Mouse (Mus musculus) adrenal gland (tissue): ENCODE measurements around the gene Usp37.
"Not testable (repeated sequence)": the region's sequence is repeated elsewhere in the genome, so short reads cannot be mapped to it uniquely, and the experiment has no call there.

Experiments
- intact Hi-C: fragments of 180-260 bp; cut with DNase I; formaldehyde crosslinking; loops from one replicate; pipeline ENCODE4 v1.15.1; 2025
- long read RNA-seq, 2 experiments: library from polyadenylated mRNA; unstranded; transcript quantifications; one replicate each; pipeline ENCODE4 v2.0.0; 2020; ENCODE audit warnings: borderline replicate concordance in 1 of 2; ENCODE audit not compliant: insufficient replicate concordance in 1 of 2

Gene Usp37
- long read RNA-seq, experiment 1, partial matches to known transcripts = 0 of 23 reads
- long read RNA-seq, experiment 1, other reads (novel, unspliced or antisense) = 23 of 23 reads
- long read RNA-seq, experiment 2, partial matches to known transcripts = 3 of 29 reads
- long read RNA-seq, experiment 2, other reads (novel, unspliced or antisense) = 26 of 29 reads

DNA sequence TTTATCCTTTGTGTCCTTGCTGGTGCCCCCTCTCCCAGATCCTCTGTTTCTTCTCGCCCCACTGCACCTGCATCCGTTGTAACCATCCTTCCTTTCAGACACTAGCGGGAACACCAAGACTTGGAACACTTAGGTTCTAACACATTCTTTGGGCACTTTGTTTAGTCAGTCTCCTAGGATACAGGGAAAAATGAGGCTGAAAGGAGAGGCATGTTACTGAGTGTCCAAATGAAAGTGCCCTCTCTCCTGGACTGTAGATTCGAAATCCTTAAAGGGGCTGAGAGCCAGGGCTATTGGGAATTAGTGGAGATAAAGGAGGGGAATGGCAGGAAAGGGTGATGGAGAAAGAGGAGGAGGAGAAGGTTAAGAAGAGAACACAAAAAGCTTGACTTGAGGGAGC, at the start of gene Usp37:
Usp37 (minus strand) TSS at position 101 of the 400 bp plus-strand sequence.
- intact Hi-C loops = no loop called here

DNA sequence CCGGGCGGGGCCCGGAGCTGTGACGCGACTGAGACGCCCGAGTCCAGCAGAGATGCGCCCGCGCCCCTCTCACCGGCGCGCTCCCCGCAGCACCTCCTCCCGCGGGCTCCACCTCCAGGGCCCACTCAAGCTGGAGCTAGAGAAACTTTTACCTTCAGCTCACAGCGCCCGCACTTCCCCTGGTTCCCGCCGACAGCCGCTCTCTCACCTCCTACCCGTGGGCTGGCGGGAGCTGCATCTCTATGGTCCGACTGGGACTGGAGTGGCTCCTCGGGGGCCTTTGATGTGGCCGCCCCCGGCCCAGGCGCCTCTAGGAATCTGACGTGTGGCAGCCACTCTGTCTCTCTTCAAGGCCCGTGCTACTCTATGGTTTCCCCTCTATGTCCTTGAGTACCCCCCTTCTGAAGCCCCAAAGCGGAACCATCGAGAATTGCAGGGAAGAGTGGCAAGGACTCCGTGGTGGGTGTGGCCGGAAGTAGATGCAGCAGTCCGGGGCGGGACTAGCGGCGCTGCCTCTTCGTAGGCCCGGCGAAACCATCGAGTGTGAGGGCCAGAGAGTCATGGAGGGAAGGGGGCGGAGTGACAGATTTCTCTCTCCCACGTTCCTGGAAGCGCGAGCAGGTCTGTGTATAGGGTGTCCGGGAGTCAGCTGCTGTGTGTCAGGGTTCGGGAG, 43.8 kb upstream of the Usp37 start, which contains the start of the genes Zfp142 and Bcs1l:
Zfp142 (minus strand) TSS at position 474 of the 673 bp plus-strand sequence.
Bcs1l (plus strand) TSS at position 517 of the 673 bp plus-strand sequence.
- intact Hi-C loops = loop anchor here (5.0 kb wide), 1 partner anchor 81 kb away; the partner anchor contains the start of gene Cnot9

DNA sequence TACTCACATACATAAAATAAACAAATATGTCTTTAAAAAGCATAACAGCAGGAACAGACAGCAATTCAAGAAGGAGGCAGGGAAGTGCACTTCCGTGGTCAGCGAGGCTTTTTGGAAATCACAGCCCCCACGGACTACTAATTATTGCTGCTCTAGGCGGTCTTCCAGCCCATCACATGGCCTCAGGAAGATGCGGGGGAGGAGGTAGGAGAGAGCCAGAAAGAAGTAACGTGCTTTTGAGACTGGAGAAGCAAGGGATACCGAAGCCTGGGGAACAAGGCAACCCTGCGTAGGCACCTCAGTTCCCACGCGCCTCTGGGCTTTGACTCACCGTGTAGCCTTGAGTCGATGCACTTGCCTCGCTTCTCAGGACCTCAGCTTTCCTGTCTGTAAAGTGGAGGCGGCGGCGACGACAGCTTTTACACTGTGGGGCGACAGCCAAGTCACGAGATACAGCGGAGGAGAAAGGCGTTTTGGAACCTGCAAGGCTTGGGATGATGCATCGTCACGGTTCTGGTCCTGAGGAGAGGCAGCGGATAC, 43.2 kb upstream of the Usp37 start:
- intact Hi-C loops = loop anchor here (5.0 kb wide), 1 partner anchor 80 kb away; the partner anchor contains the start of gene Cnot9

DNA sequence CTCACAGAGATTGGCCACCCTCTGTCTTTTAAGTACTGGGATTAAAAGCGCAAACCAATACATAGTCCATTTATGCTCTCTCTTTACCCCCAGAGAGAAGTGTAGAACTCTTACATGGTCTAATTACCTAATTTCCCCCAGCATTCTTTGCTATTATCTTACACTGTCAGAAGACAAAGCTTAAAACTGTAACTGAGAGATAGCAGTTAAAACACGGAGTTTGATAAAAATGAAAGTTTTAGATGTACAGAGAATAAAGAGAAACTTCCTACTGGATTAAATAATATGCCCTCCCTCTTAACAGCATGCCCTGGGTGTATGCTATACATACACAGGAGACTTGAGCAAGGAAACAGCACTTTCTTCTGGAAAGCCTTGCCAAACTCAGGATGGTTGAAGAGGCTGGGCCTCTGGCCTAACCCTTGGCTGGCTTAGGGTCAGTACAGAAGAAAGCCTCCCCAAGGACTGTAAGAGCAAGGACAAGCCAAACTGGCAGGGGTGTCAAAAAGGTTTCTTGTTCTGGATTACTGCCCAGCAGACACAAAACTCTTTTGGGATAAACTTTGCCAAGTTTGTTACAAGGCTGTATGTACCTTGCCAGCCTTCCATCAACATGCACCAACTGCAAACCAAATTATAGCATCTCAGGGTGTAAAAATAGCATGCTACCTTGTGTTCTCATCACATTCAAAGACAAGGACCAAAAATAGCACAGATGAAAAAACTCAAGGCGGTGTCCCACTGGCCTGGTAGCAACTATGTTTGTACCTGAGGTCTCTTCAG, 40.7 kb upstream of the Usp37 start:
- intact Hi-C loops = loop anchor here (5.0 kb wide), 1 partner anchor 78 kb away; the partner anchor contains the start of gene Cnot9

DNA sequence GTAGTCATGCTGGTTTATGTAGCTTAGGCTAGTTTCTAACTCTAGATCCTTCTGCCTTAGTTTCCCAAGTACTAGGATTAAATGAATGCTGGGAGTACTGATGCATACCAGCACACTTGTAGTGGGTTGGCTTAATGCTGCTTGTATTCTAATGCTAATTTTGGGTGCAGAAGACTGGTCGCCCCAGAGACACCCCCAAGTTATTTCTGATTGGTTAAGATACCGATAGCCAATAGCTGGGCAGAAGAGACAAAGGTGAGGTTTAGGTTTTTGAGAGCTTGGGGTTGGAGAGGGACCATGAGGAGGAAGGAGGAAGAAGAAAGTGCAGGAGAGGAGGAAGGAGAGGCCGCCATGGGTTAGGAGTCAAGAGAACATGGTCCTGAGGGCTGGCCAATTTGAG, 38.5 kb upstream of the Usp37 start:
- intact Hi-C loops = no loop called here

DNA sequence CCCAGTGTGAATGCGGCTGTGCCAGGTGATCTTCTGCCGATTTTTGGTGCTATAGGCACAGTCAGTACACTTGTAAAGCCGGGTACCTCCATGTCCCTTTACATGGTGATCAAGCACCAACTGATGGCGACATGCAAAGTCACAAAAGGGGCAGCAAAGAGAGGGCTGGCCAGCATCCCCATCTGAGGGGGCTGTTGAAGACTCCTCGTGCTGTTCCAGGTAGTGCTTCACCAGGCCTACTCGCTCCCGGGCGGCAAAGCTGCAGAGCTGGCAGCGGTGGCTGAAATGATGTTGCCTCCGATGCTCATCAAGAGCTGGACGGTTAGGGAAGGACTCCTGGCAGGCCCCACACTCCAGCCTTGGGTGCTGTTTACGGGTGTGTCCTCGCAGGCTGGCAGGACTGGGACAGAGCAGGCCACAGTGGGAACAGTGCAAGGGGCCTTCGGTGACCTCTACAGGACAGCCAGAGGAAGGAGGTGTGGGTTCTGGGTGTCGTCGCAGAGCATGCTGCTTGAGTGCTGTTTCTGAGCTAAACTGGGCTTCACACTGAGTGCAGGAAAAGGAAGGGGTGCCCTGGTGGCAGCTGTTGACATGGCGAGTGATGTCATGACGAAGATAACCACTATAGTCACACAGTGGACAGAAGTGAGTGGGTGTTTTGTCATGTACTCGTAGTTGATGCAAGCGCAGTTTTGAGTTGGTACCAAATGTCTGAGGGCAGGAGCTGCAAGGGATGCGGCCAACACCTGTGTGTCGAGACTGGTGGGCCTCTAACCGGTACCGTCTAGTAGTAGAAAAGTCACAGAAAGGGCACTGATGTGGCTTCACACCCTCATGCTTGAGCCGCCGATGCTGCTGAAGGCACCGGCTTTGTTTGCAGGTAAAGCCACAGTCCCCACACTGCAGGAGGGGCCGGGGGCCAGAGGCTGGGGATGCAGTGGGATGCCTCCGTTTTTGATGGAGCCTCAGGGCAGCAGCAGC, 25.9 kb upstream of the Usp37 start:
- intact Hi-C loops = no loop called here

DNA sequence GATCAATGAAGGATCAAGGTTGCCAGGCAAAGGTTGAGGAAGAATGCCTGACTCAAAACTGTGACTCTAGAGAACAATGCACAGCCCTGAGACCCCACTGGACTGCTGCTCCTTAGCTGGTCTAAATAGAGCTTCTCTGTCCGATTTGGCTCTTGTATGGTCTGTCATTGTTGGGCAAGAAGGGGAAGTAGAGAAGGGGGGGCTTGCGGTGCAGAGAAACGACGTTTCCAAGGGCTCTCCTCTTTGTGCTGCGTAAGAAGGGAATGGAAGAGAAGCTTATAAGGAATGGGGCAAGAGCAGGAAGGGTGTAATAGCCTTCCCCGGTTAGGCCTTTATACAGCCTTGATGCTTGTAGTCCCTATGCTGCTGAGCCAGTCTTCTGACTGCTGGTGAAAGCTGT, 21.8 kb upstream of the Usp37 start:
- intact Hi-C loops = no loop called here

DNA sequence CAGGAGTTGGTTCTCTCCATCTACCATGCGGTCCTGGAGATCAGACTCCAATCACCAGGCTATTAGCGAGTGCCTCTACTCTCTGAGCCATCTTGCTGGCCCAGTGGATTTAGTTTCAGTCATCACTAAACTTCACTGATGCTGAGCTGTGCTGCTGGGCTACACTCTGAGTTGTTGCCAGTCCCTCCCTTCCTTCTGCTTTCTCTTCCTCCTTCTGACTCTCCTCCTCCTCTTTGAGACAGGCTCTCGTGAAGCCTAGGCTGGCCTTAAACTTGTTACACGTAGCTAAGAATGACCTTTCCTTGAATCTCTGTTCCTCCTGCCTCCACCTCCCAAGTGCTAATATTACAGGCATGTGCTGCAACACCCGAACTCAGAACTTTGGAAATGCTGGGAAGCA, 15.0 kb upstream of the Usp37 start:
- intact Hi-C loops = no loop called here

DNA sequence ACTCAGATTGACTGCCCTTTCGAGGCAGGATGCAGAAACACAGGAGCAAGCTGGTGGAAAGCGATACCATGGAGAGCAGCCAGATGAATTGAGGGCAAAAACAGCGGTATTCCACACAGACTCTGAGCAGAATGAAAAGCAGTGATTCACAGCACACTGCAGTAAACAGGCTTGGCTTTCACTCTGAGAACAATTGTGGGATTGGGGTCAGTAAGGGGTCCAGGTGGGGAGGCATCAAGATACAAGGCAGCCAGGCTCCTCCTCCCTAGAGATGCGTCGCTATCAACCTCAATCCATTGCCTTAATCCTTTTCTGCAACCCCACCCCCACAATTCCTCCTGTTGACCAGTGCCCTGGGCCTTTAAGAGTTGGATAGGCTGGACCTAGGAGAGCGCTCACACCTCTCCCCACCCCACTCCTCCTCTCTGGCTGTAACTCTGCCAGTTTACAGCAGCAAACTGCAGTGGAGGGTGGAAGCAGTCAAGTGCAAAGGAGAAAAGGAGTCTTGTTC, 1.6 kb downstream of the Usp37 start, which contains the start of gene Plcd4:
Plcd4 (plus strand) TSS at position 438 of the 511 bp plus-strand sequence.
- intact Hi-C loops = no loop called here

DNA sequence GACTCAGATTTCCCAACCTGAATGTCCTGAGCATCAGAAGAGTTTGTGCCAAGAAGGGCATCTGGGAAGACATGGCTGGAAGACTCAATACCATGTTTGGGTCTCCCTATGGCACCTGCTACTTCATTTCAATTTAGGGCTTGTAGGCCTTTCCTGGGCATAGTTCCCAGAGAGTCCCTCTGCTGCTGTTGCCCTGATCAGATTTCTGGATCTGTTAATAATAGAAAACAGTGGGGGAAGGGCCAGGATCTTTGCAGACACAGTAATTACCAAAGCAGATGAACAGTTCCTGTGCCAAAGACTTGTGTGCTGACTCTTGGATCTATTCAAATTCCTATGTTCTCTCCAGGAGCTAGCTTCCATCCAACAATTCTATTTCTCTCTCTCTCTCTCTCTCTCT, 5.4 kb downstream of the Usp37 start:
- intact Hi-C loops = no loop called here

DNA sequence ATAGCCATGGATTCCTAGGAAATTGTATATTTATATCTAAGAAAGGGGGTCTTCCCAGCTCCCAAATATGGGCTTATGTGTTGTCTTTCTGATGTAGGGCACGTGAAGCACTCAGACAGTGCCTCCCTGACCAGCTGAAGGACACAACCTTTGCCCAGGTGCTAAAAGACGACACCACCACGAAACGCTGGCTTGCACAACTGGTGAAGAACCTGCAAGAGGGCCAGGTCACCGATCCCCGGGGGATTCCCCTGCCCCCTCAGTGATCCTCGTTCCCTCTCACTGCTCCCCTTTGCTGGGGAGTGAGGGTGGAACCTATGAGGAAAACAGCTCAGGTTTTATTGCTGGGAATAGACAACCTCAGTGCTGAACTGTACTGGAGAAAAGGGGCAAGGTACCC, 15.5 kb downstream of the Usp37 start:
- intact Hi-C loops = no loop called here

DNA sequence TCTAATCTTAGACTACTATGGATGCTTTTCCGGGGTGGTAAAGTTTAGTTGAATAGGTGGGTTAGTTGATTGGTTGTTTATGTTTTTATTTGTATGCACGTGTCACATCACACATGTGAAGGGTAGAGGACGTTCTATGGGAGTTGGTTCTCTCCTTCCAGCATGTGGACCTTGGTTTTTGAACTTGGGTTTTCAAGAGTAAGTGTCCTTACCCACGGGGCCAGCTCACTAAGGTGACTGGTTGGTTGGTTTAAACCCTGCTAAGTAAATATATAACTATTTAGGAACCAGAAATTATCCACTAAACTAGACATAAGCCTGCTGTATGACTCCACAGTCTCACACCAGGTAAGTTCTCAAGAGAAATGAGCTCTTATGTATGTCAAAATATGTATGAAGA, 19.3 kb downstream of the Usp37 start:
- intact Hi-C loops = no loop called here

DNA sequence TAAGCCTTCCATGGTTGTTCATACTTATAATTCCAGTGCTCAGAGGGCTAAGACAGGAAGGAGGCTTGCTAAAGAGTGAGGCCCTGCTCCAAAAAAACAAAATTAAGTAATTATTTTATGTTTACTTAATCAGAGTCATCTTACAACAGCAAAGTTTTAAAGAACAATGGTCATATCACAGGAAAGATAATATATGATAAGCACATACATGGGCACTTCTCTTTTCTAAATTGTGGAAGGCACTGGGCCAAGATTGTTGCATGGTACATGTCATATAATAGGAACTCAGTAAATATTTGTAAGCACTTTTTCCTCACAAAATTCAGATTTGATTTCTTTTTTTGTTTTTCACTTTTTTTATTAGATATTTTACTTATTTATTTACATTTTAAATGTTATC, 24.2 kb downstream of the Usp37 start:
- intact Hi-C loops = no loop called here

DNA sequence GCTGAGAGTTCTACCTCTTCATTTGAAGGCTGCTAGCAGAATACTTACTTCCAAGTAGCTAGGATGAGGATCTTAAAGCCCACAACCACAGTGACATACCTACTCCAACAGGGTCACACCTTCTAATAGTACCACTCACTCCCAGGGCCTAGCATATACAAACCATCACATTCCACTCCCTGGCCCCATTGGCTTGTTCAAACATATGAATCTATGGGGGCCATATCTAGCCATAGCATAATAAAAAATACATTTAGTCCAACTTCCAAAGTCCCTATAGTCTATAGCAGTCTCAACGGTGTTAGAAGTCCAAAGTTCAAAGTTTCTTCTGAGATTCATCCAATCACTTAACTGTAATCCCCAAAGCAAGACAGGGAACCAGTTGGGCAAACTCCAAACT, 31.1 kb downstream of the Usp37 start:
- intact Hi-C loops = not testable (repeated sequence)

DNA sequence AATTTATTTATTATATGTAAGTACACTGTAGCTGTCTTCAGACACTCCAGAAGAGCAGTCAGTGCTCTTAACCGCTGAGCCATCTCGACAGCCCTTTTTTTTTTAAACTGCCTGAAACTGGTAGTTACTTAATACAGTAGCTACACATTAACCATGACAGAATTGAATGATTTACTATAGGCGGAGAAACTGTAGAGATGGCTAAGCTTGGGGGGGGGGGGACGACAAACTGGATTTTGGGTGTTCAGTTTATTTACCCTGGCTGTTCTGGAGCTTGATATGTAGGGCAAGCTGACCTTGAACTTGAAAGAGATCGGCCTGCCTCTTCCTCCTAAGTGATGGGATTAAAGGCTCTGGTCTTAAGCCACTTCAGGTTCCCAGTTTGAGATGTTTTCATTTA, 32.8 kb downstream of the Usp37 start:
- intact Hi-C loops = no loop called here

DNA sequence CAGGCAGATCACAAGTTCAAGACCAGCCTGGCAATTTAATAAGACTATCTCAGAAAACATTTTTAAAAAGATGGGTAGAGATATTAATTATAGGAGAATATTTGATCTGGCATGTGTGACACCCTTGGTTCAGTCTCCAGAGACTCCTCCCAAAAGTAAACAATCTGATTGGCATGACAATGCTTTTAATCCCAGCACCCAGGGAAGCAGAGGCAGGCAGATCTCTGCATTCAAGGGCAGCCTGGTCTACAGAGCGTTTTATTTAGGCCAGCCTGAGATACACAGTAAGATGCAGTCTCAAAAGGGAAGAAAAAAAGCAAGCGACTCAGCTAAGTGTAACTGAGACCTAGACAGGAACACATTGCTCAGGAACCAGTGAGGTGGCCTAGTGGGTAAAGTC, 36.3 kb downstream of the Usp37 start:
- intact Hi-C loops = loop anchor here (5.0 kb wide), 1 partner anchor 80 kb away; the partner anchor contains the start of genes Bcs1l and Zfp142

DNA sequence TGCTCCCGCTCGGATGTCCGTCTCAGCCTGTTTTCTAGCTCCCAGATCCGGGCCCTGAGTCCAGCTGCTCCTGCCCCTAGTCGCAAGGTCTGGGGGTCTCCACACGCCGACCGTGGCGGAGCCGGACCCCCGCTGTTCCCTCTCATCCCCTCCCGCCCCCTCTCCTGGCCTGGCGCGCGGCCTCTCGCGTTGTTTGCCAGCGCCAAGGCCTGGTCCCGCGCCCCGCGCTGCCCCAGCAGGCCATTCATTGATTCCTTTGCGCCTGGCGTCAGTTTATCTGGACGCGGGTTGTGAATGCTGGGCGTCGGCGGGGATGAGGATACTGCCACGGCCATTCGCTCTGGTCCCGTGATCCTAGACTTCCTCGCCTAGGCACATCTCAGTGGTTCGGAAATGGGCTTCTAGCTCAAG, 37.6 kb downstream of the Usp37 start:
- intact Hi-C loops = loop anchor here (5.0 kb wide), 1 partner anchor 81 kb away; the partner anchor contains the start of genes Bcs1l and Zfp142

DNA sequence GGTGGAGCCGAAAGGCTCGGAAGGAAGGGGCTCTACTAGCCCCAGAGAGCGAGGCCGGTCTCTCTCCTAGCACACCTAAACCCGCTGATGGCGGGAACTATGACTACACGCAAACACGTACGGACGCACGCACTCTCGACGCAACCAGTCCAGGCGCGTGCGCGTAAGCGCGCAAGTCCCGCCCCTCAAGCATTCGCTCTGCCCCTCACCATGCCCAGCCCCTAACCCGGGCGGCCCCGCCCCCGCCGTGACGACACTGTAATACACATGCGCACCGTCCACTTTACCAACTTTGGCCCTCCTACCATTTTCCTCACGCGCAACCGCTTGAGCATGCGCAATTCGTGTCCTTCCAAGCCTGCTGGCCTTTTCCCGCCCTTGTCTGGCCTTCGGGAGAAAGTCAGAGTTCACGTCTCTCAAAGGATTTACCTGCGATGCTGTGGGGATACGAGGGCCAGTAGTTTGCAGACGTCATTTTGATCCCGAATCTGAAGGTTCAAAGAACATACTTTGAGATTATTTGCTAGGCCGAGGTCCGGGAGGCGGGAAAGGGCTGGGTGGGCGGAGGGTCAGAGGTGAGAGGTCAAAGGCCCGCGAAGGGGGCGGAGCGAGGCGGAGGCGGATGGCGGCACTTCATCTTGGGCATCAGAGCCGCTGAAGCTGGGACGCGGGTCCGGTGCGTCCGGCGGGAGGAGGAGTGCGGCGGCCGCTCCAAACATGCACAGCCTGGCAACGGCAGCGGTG, 38.2 kb downstream of the Usp37 start, which contains the start of gene Cnot9:
Cnot9 (plus strand) TSS at position 338 of the 744 bp plus-strand sequence.
- intact Hi-C loops = loop anchor here (5.0 kb wide), 1 partner anchor 81 kb away; the partner anchor contains the start of genes Bcs1l and Zfp142

DNA sequence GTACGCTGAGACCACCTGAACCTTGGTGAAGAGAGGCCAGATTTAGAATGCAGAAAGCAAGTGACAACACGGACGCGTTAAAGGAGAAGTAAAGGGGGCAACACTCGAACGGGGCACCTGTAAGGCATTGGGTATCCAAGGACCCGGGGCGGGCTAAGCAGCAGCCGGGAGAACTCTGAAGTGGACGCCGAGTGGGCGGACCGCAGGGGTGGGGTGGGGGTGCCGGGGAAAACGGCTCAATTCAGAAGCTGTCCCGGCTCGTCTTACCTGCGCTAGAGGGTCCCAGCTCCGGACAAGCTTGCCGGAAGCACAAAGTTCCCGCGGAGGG, 38.7 kb downstream of the Usp37 start:
- intact Hi-C loops = loop anchor here (5.0 kb wide), 1 partner anchor 82 kb away; the partner anchor contains the start of genes Bcs1l and Zfp142
